Mouse (Mus musculus) bone marrow macrophage, adult 2 months (primary cell): ENCODE measurements around the gene Hoxb1.

ENCODE experiments used
- CTCF ChIP-seq: IDR thresholded peaks from 2 replicates; pipeline ENCODE4 v1.5.1; 2012; ENCODE audit warnings: low read depth, mild to moderate bottlenecking, low read length, moderate library complexity
- POLR2A ChIP-seq: IDR thresholded peaks from 2 replicates; pipeline ENCODE4 v1.6.1; 2012; ENCODE audit warnings: mild to moderate bottlenecking, low read depth, low read length, borderline replicate concordance

DNA sequence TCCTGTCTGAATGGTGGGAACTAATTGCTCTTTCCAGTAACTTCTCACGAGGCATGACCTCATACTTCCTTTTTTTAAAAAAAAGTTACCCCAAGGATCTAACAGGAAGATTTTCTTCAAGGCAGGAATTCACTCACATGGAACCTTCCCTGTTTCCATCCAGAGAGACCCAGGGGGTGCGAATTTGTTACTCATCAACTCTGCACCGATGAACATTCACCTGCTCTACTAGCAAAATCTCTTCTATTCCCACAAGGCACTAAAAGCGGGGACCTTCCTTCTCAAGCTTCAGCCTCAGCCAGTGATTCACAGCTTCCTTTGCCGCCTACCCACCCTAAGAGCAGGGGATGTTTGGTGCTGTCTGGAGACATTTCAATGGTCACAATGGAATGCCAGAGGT is 45.5 kb downstream of the Hoxb1 start:
- TF ChIP-seq CTCF = no peak
- TF ChIP-seq POLR2A = no peak
